Mouse (Mus musculus): Measurements from ENCODE around the gene Sntb2.
"Not testable (repeated sequence)": the region's sequence is repeated elsewhere in the genome, so short reads cannot be mapped to it uniquely, and the experiment has no call there.

Sntb2 gene

DNA sequence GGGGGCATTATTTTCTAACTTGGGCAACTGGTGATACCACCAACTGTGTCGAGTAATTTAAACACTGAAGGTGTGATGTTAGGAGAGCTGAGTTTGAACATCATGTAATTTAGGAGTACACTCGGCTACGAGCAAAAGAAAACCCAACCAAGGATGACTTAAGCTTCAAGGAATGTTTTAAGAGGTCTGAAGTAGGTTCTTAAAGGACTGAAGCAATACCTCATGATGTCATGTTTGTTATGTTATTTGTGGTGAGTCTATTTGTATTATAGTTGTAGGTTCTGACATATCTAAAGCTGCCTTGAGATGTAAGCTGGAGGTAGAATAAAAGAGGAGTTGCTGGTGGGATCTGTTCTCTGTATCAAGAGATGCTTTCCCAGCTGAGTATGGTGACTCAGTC lies 34.4 kb downstream of the Sntb2 start:
- no peak for DNase-seq (ENCODE audit: low spot score in 2 of 2)

- no peak for DNase-seq (ENCODE audit: low spot score in 2 of 2)
Measured at GRCm38 (mm10) chr8:106971916-106972315, 36.4 kb downstream of the Sntb2 start.

- no peak for DNase-seq (ENCODE audit: low spot score in 2 of 2)
Measured at GRCm38 (mm10) chr8:106972538-106973264, 37.2 kb downstream of the Sntb2 start.

- DNase-seq (ENCODE audit: low spot score in 2 of 2): not testable (repeated sequence)
Measured at GRCm38 (mm10) chr8:106973526-106973925, 38.0 kb downstream of the Sntb2 start.

GRCm38 (mm10) chr8:106974754-106975153 lies 39.2 kb downstream of the Sntb2 start:
- DNase-seq (ENCODE audit: low spot score in 2 of 2): no peak

DNA sequence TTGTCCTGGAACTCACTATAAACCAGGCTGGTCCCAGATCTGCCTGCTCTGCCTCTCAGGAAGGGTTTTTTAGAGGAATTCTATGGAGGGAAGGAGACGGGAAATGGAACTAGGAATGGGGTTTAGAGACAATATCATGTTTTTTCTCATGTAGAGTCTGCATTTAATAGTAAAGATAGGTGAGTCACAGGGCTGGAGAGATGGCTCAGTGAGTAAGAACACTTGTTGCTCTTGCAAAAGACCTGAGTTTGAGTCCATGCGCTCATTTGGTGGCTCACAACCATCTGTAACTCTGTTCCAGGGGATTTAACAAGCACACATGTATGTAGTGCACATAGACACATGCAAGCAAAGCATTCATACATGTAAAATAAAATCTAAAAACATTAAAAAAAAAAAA lies 40.2 kb downstream of the Sntb2 start:
- no peak for DNase-seq (ENCODE audit: low spot score in 2 of 2)

DNA sequence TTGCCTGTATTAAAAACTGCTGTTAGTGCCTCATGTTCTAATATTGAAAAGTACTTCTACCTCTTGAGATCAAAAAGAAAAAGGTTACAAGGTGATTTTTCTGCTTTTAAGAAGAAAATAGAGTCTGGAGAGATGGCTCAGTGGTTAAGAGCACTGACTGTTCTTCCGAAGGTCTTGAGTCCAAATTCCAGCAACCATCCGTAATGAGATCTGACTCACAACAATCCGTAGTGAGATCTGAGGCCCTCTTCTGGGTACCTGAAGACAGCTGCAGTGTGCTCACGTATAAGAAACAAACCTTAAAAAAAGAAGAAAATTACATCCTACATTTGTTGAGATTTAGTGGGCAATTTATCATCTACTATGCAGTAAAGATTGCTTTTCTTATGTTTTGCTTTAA lies 40.9 kb downstream of the Sntb2 start:
- no peak for DNase-seq (ENCODE audit: low spot score in 2 of 2)

DNA sequence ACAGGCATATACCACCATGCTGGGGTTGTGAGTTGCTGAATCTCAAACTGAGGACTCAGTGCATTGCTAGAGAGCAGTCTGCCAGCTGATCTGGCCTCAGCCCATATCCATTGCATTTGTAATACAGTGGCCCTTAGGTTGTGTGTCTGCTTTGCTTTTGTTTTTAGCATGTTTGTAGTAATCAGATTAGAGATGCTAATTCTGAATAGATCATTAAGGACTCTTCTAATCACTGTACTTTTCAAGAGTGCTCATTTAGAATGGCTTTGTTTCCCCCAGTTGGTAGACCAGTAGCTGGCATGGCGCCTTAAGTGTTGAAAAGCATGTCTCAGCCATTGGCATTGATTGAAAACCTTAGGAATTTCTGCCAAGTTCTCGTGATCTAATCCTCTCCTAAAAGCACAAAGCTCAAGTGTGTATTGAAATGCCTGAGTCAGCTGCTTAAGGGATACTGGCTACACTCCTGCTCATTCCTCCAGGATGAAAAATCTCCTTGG lies 43.3 kb downstream of the Sntb2 start:
- DNase-seq (ENCODE audit: low spot score in 2 of 2): peak; percentile 18 to 22

DNA sequence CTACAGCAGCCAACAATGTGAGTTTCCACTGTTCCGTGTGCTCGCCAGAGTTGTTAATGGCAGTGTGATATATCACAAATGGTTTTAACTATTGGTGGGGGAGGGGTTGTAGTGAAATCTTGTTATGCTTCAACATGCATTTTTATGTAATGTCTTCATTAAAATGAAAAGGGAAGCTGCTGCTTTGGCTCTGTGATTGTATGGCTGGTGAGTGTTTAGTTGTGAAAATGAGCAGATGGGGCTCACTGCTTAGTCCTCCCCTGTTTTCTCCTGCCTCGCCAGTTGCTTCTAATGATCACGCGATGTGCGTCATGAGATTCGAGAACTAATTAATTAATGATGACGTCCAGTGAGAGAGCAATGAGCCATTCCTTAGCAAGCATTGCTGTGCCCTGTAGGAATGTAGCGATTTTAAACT lies 49.9 kb downstream of the Sntb2 start:
- peak in 1 of 2 experiments; percentile 32 for DNase-seq (ENCODE audit: low spot score in 2 of 2)

- no peak for DNase-seq (ENCODE audit: low spot score in 2 of 2)
Measured at GRCm38 (mm10) chr8:106985951-106986350, 50.4 kb downstream of the Sntb2 start.

DNA sequence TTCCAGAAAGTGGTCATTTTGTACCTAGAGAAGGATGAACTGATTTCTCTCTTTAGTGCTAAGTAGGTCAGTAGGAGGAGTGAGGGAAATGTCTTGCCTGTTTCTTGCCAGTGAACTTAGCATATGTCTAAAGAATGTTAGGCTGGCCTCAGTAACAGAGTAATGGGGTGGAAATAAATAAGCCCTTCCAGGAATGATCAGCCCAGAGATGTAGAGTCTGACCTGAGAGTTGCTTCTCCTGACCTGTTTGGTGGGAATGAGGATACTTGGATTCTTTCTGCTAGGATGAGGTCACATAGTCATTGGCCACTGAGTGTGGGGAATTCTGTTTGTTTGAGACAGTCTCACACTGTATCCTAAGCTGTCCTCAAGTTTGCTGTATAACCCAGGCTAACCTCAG lies 52.0 kb downstream of the Sntb2 start:
- DNase-seq (ENCODE audit: low spot score in 2 of 2): no peak

- peak in 1 of 2 experiments; percentile 44 for DNase-seq (ENCODE audit: low spot score in 2 of 2)
Measured at GRCm38 (mm10) chr8:106991393-106991792, 55.8 kb downstream of the Sntb2 start.

DNA sequence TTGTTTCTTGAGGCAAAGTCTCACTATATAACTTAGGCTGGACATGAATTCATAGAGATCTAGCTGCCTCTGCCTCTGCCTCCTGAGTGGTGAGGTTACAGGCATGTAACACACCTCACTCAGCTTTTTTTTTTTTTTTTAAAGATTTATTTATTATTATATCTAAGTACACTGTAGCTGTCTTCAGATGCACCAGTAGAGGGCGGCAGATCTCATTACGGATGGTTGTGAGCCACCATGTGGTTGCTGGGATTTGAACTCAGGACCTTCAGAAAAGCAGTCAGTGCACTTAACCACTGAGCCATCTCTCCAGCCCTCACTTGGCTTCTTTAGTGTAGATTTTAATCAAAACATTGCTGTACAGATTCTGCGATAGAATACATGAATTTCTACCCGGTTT lies 60.8 kb downstream of the Sntb2 start:
- not testable (repeated sequence) for DNase-seq (ENCODE audit: low spot score in 2 of 2)

GRCm38 (mm10) chr8:106997416-106997815 lies 61.9 kb downstream of the Sntb2 start:
- DNase-seq (ENCODE audit: low spot score in 2 of 2): no peak

DNA sequence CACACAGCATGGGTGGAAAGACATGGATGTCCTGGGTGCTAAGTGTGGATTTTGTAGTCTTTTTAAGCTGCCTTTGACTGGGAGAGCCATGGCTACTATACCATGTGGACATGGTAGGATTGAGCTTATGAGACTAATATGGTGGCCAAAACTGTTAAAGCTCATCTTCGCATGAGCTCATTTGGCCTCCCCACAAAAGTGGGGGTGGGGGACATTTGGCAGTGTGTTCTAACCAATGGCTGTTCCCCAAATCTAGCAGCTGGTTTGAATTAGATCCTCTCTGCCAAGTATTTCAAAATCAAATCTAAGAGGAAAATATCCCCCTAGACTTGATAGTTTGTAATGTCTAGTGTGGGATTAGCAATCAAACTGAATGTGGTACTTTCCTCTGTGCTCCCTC lies 63.5 kb downstream of the Sntb2 start:
- DNase-seq (ENCODE audit: low spot score in 2 of 2): no peak

DNA sequence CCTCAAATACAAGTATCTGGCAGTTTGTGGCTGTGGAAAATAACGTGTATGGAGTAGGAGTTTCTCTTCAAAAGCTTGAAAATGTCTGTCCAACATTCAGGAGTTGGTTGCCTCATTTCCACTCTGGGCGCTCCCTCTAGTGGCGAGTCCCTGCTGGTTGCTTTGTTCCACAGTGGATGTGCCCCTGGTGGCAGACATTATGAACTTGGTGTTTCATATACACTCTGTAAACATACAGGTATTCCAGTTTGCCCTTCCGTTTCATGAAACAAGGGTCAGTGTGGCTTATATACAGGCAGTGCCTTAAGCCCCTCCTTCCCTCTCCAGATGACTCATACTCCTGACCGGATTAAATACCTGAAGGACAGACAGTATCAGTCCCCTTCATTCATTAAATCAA lies 67.0 kb downstream of the Sntb2 start:
- DNase-seq (ENCODE audit: low spot score in 2 of 2): peak; percentile 38 to 93

GRCm38 (mm10) chr8:107007795-107008194 lies 72.2 kb downstream of the Sntb2 start:
- DNase-seq (ENCODE audit: low spot score in 2 of 2): peak in 1 of 2 experiments; percentile 32

- DNase-seq (ENCODE audit: low spot score in 2 of 2): no peak
Measured at GRCm38 (mm10) chr8:107012666-107013065, 77.1 kb downstream of the Sntb2 start.

GRCm38 (mm10) chr8:107014915-107015314 lies 79.4 kb downstream of the Sntb2 start:
- DNase-seq (ENCODE audit: low spot score in 2 of 2): no peak

DNA sequence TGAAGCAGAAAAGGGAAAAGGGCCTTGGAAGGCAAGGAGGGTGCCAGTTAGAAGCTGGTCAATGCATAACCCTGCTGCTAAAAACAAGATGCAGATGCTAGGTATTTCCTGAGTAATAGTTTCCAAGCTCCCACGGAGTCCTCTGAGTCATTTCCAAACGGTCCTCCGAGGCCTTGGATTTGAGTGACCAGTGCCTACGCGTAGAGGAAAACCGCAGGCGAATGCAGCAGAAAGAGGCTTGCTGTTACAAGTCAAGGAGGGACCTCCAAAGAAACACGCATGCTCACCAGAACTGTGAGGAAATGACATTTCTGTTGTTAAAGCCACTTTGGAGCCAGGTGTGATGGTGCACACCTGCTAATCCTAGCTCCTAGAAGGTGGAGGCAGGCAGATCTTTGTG lies 87.9 kb downstream of the Sntb2 start:
- DNase-seq (ENCODE audit: low spot score in 2 of 2): no peak

DNA sequence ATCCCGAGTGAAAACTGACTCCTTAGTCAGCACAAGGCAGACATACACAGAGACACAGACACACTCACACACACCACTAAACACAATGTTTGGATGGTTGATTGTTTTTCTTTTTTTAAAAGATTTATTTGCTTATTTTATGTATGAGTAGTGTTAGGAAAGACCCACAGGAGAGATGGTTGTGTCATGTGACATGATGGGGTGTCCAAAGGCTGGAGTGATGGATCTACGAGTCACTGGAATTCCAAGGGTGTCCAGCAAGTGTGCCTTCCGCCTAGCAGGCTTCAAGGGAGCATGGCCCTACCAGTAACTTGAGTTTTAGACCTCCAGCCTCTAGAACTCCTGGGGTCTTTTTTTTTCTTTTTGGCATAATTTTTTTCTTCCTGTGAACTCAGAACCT lies 93.8 kb downstream of the Sntb2 start:
- no peak for DNase-seq (ENCODE audit: low spot score in 2 of 2)

DNA sequence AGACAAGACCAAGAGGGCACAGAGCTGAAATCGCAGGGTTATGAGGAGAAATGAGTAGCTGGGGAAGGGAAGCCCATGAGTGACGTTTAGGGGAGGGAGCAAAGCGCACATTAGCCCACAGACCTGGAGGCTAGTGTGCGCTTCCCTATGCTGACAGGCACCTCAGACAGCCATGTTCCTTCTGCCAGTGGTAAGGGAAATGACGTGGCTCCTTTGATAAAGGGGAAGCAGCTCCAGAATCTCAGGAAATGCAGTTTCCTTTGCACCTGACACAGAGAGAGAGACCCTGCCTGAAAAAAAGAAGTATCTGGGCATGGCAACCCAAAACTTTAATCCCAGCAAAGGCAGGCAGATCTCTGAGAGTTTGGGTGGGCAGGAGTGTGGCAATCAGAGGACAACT lies 94.5 kb downstream of the Sntb2 start:
- no peak for DNase-seq (ENCODE audit: low spot score in 2 of 2)

GRCm38 (mm10) chr8:107030650-107031576 lies 95.4 kb downstream of the Sntb2 start, which contains the start of gene Vps4a:
Vps4a (plus strand) TSS chr8:107031222.
- DNase-seq (ENCODE audit: low spot score in 2 of 2): peak; percentile 88 to 97

Measured in left cerebral cortex, adult 9 months (tissue).